Mouse (Mus musculus): ENCODE measurements around the gene Polq.

GRCm38 (mm10) chr16:37059631-37060030 lies 48.0 kb downstream of the Polq start:
- TF ChIP-seq CTCF (IDR thresholded peaks at IDR 0.05) (no peak), EP300 (IDR thresholded peaks at IDR 0.05) (no peak)

Data from lung, postnatal 0 days (tissue).